Mouse (Mus musculus): ENCODE measurements at regions not wholly inside any gene's neighbourhood (a gene's known extent, or its start where the extent isn't known, plus 50 kb on each side); places are given as distances from the start of the nearest gene placed in this dataset.

DNA sequence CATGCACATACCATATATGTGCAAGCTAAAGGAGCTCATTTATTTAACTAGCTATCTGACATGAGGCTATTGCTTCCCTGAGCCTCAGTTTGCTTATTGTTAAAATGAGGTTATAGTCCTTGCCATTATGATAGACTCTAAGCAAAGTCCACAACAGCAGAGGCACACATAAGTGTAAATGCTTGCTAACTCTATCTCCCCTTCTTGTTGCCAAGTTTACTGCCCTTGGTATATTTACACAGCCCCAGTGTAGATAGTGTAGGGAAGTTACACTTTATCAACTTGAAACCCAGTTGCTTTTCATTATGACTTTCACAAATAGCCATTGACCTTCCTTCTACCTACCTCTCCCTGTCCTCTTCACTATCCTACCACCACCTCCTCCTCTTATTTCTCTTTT lies 782.6 kb upstream of the Agtr1b start:
- TF ChIP-seq CTCF (IDR thresholded peaks at IDR 0.05) (no peak), EP300 (IDR thresholded peaks at IDR 0.05) (no peak)

Data from lung, postnatal 0 days (tissue).